Mouse (Mus musculus): Measurements from ENCODE around the gene Dlg2. TPM values are rescaled to one million over a fixed set of nuclear protein-coding genes. Genes with fewer than 3 reads are reported as not detected.

Gene Dlg2
- total and polyA plus RNA-seq, 3 experiments: 0.49 to 0.68 TPM; not detected in 1

DNA sequence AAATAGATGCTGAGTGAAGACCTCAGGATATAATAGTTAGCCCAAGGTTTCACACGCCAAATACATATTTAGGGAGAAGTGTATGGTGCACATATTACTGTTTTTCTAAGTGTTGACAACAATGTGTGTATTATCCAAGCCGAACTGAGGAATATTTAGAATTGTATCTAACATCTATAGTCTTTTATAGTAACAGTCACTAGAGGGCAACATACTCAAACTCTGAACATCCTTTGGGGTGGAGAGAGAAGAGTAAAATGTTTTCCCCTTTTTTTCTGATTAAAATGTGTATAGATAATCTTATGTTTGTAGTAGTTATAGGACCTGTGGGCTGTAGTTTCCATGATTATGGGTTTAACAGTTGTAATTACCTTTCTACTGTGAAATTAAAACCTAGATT is 1629.0 kb downstream of the Dlg2 start:
- ATAC-seq (ENCODE audit: extremely low read depth, insufficient number of reproducible peaks, low FRiP score, poor library complexity, severe bottlenecking) (no peak), DNase-seq (ENCODE audit: low spot score) (no peak)
- no peaks in the 10 kb centered on the region for H3K36me3 ChIP-seq (replicated peaks)
- H3K27me3 ChIP-seq (ENCODE audit: insufficient read depth, low read length): no peaks in the 10 kb centered on the region
- H3K9me3 ChIP-seq (replicated peaks): no peaks in the 10 kb centered on the region
- no peak overlapping the region for H3K4me3 ChIP-seq (ENCODE audit: low read depth, low read length)
- no peak for TF ChIP-seq POLR2AphosphoS5 (IDR thresholded peaks at IDR 0.05; ENCODE audit: insufficient replicate concordance, low read depth, low read length)
- no peak for TF ChIP-seq GATA1 (IDR thresholded peaks at IDR 0.05; ENCODE audit: borderline replicate concordance, low read length)
- TF ChIP-seq GATA2 (IDR thresholded peaks at IDR 0.05; ENCODE audit: borderline replicate concordance, low read depth, low read length): no peak
- no peak for TF ChIP-seq TAL1 (conservative IDR thresholded peaks at IDR 0.05; ENCODE audit: low read depth, low read length)
- no peak for TF ChIP-seq CTCF (IDR thresholded peaks at IDR 0.05; ENCODE audit: low read depth, low read length)
- no peaks in the 10 kb centered on the region for H3K4me1 ChIP-seq (ENCODE audit: insufficient read depth, low read depth, low read length)

DNA sequence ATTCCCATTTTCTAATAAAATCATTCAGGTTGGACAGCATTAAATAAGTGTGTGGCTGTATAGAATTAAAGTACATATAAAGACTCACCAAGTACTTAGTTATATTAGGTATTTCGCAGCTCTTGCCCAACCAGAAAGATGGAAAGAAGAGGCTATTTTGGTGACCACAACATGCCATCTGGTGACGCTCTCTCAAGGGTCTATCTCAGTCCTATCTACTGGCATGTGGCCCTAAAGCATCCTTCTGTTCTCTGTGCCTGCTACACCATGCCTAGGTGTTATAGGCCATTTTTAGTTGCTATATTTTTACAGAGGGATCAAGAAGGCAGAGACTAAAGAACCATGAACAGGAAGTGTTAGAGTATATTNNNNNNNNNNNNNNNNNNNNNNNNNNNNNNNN is 1629.5 kb downstream of the Dlg2 start:
- DNase-seq (ENCODE audit: low spot score): no peak
- Histone ChIP-seq H3K4me3 (ENCODE audit: low read depth, low read length) (no peak overlapping the region), H3K36me3 (replicated peaks) (no peaks in the 10 kb centered on the region), H3K9me3 (replicated peaks) (no peaks in the 10 kb centered on the region), H3K4me1 (ENCODE audit: insufficient read depth, low read depth, low read length) (no peaks in the 10 kb centered on the region), H3K27me3 (ENCODE audit: insufficient read depth, low read length) (no peaks in the 10 kb centered on the region)
- ATAC-seq (ENCODE audit: extremely low read depth, insufficient number of reproducible peaks, low FRiP score, poor library complexity, severe bottlenecking): no peak
- TF ChIP-seq GATA1 (IDR thresholded peaks at IDR 0.05; ENCODE audit: borderline replicate concordance, low read length) (no peak), GATA2 (IDR thresholded peaks at IDR 0.05; ENCODE audit: borderline replicate concordance, low read depth, low read length) (no peak), TAL1 (conservative IDR thresholded peaks at IDR 0.05; ENCODE audit: low read depth, low read length) (no peak), CTCF (IDR thresholded peaks at IDR 0.05; ENCODE audit: low read depth, low read length) (no peak), POLR2AphosphoS5 (IDR thresholded peaks at IDR 0.05; ENCODE audit: insufficient replicate concordance, low read depth, low read length) (no peak)

DNA sequence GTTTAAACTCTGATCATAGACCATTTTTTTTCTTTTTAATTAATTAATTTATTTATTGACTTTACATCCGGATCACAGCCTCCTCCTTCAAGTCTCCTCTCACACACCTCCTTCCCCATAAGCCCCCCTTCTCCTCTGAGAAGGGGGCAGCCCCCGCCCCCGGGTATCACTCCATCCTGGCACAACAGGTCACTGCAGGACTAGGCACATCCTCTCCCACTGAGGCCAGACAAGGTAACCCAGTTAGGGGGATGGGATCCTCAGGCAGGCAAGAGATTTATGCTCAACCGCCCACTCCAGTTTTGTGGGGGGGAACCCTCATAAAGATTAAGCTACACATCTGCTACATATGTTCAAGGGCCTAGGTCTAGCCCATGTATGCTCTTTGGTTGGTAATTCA is 1636.6 kb downstream of the Dlg2 start:
- Histone ChIP-seq H3K4me1 (ENCODE audit: insufficient read depth, low read depth, low read length) (no peaks in the 10 kb centered on the region), H3K9me3 (replicated peaks) (no peaks in the 10 kb centered on the region), H3K36me3 (replicated peaks) (no peaks in the 10 kb centered on the region), H3K4me3 (ENCODE audit: low read depth, low read length) (no peak overlapping the region), H3K27me3 (ENCODE audit: insufficient read depth, low read length) (no peaks in the 10 kb centered on the region)
- no peak for DNase-seq (ENCODE audit: low spot score)
- TF ChIP-seq GATA1 (IDR thresholded peaks at IDR 0.05; ENCODE audit: borderline replicate concordance, low read length) (no peak), CTCF (IDR thresholded peaks at IDR 0.05; ENCODE audit: low read depth, low read length) (no peak), POLR2AphosphoS5 (IDR thresholded peaks at IDR 0.05; ENCODE audit: insufficient replicate concordance, low read depth, low read length) (no peak), GATA2 (IDR thresholded peaks at IDR 0.05; ENCODE audit: borderline replicate concordance, low read depth, low read length) (no peak), TAL1 (conservative IDR thresholded peaks at IDR 0.05; ENCODE audit: low read depth, low read length) (no peak)
- ATAC-seq (ENCODE audit: extremely low read depth, insufficient number of reproducible peaks, low FRiP score, poor library complexity, severe bottlenecking): no peak

DNA sequence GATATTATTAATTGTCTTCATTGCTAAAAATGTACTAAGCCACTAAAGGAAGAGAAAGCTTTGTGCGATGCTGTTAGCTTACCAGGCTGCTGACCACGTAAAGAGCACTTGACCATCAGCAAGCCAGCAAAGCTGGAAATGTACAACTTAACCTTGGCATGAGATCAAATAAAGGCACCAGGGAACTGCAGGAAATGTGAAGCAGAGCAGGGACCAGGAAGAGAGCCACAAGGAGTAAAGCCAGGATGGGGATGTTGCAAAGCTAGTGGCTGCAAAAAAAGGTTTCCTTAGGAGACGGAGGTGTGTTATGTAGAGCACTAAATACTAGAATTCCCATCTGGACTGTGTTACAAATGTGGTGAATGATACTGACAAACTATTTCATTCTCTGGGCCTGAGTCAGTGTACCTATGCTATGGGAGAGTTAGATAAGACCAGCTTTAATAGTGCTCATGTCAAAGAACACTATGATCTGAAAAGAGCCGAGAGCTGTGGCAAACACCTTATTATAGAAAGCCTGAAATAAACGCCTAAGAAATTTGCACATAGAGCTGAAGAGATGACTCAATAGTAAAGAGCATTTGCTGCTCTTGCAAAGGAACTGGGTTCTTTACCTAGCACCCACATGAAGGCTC is 1638.9 kb downstream of the Dlg2 start:
- H3K9me3 ChIP-seq (replicated peaks): no peaks in the 10 kb centered on the region

DNA sequence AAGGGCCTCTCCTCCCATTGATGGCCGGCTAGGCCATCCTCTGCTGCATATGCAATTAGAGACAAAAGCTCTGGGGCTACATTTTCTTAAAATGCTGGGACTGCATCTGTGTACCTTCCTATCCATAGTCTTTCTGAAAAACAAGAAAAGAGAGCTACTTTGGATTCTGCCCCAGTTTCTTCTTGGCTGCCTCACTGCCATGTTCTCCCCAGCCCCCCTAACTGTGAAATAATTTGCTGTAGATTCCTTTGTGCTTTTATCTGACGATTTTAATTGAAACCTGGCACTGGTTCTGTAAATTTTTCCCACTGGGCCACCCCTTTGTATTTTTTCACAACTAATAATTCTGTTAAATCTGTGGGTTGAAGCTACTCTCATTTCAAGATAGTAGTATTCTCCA is 1646.8 kb downstream of the Dlg2 start:
- DNase-seq (ENCODE audit: low spot score) (no peak), ATAC-seq (ENCODE audit: extremely low read depth, insufficient number of reproducible peaks, low FRiP score, poor library complexity, severe bottlenecking) (no peak)
- Histone ChIP-seq H3K27me3 (ENCODE audit: insufficient read depth, low read length) (no peaks in the 10 kb centered on the region), H3K4me1 (ENCODE audit: insufficient read depth, low read depth, low read length) (no peaks in the 10 kb centered on the region), H3K4me3 (ENCODE audit: low read depth, low read length) (no peak overlapping the region), H3K36me3 (replicated peaks) (no peaks in the 10 kb centered on the region), H3K9me3 (replicated peaks) (no peaks in the 10 kb centered on the region)
- TF ChIP-seq GATA1 (IDR thresholded peaks at IDR 0.05; ENCODE audit: borderline replicate concordance, low read length) (no peak), CTCF (IDR thresholded peaks at IDR 0.05; ENCODE audit: low read depth, low read length) (no peak), GATA2 (IDR thresholded peaks at IDR 0.05; ENCODE audit: borderline replicate concordance, low read depth, low read length) (no peak), TAL1 (conservative IDR thresholded peaks at IDR 0.05; ENCODE audit: low read depth, low read length) (no peak)

More for the DNA sequence above, 1638.9 kb downstream of the Dlg2 start:
- DNase-seq (ENCODE audit: low spot score) (no peak), ATAC-seq (ENCODE audit: extremely low read depth, insufficient number of reproducible peaks, low FRiP score, poor library complexity, severe bottlenecking) (no peak)
- no peaks in the 10 kb centered on the region for H3K27me3 ChIP-seq (ENCODE audit: insufficient read depth, low read length)
- H3K4me1 ChIP-seq (ENCODE audit: insufficient read depth, low read depth, low read length): no peaks in the 10 kb centered on the region
- TF ChIP-seq TAL1 (conservative IDR thresholded peaks at IDR 0.05; ENCODE audit: low read depth, low read length) (no peak), GATA2 (IDR thresholded peaks at IDR 0.05; ENCODE audit: borderline replicate concordance, low read depth, low read length) (no peak), CTCF (IDR thresholded peaks at IDR 0.05; ENCODE audit: low read depth, low read length) (no peak), GATA1 (IDR thresholded peaks at IDR 0.05; ENCODE audit: borderline replicate concordance, low read length) (no peak), POLR2AphosphoS5 (IDR thresholded peaks at IDR 0.05; ENCODE audit: insufficient replicate concordance, low read depth, low read length) (no peak)
- H3K36me3 ChIP-seq (replicated peaks): no peaks in the 10 kb centered on the region
- no peak overlapping the region for H3K4me3 ChIP-seq (ENCODE audit: low read depth, low read length)

DNA sequence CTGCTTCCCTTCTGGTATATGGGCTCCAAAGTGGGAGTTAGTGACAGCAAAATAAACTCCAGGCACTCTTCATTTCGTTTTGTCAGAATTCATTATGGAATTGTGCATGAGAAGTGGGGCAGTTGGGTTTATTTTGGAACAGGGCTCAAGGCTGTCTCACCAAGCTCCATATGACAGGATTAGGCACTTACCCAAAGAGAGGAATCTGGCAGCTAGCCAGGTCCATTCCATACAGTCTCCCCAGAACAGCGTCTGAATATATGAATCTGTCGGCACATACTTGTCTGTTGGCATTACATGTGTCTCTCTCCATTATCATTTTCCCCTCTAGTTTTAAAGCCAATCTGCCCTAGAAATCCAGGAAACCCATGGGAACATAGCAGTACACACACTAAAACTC is 1649.4 kb downstream of the Dlg2 start:
- Histone ChIP-seq H3K36me3 (replicated peaks) (no peaks in the 10 kb centered on the region), H3K27me3 (ENCODE audit: insufficient read depth, low read length) (no peaks in the 10 kb centered on the region), H3K4me3 (ENCODE audit: low read depth, low read length) (no peak overlapping the region), H3K4me1 (ENCODE audit: insufficient read depth, low read depth, low read length) (no peaks in the 10 kb centered on the region), H3K9me3 (replicated peaks) (no peaks in the 10 kb centered on the region)
- DNase-seq (ENCODE audit: low spot score) (no peak), ATAC-seq (ENCODE audit: extremely low read depth, insufficient number of reproducible peaks, low FRiP score, poor library complexity, severe bottlenecking) (no peak)
- TF ChIP-seq TAL1 (conservative IDR thresholded peaks at IDR 0.05; ENCODE audit: low read depth, low read length) (no peak), GATA2 (IDR thresholded peaks at IDR 0.05; ENCODE audit: borderline replicate concordance, low read depth, low read length) (no peak), POLR2AphosphoS5 (IDR thresholded peaks at IDR 0.05; ENCODE audit: insufficient replicate concordance, low read depth, low read length) (no peak), GATA1 (IDR thresholded peaks at IDR 0.05; ENCODE audit: borderline replicate concordance, low read length) (no peak), CTCF (IDR thresholded peaks at IDR 0.05; ENCODE audit: low read depth, low read length) (no peak)

Measured in G1E (cell line).